Mouse (Mus musculus) bone marrow macrophage, adult 2 months (primary cell): Measurements from ENCODE around the gene Mrpl57.

Experiments
- CTCF ChIP-seq: IDR thresholded peaks from 2 replicates; pipeline ENCODE4 v1.5.1; 2012; ENCODE audit warnings: low read depth, mild to moderate bottlenecking, low read length, moderate library complexity
- POLR2A ChIP-seq: IDR thresholded peaks from 2 replicates; pipeline ENCODE4 v1.6.1; 2012; ENCODE audit warnings: mild to moderate bottlenecking, low read depth, low read length, borderline replicate concordance

GRCm38 (mm10) chr14:57844535-57844934 lies 18.5 kb downstream of the Mrpl57 start:
- TF ChIP-seq CTCF = no peak
- no peak for TF ChIP-seq POLR2A
